Mouse (Mus musculus) MEL (cell line): Measurements from ENCODE around the gene Grip1. TPM values are rescaled to one million over a fixed set of nuclear protein-coding genes. Genes with fewer than 3 reads are reported as not detected.

ENCODE experiments used
- DNase-seq: peaks from one replicate; pipeline ENCODE4 v3.0.0; 2011; ENCODE audit warnings: low read depth, low spot score
- H3K27ac ChIP-seq: 2 replicates; pipeline ENCODE4 v1.5.1; 2012; ENCODE audit warnings: low read depth, mild to moderate bottlenecking, control low read depth, low read length, moderate library complexity; ENCODE audit not compliant: control insufficient read depth
- H3K27me3 ChIP-seq, 2 experiments: fragments of 150-350 bp in 1 of 2; sonication (generic) in 1 of 2; 2 replicates each; pipeline ENCODE4 v1.6.1; 2012; ENCODE audit warnings: low read length in 2 of 2, mild to moderate bottlenecking in 2 of 2, improper control_type of control experiment in 1 of 2, moderate library complexity in 1 of 2; ENCODE audit not compliant: insufficient read depth in 2 of 2, control insufficient read depth in 1 of 2
- H3K36me3 ChIP-seq, 2 experiments: 2 replicates each; pipeline ENCODE4 v1.6.1; 2012 to 2014; ENCODE audit warnings: low read length in 2 of 2, improper control_type of control experiment in 1 of 2, inconsistent platforms in 1 of 2, mild to moderate bottlenecking in 1 of 2; ENCODE audit not compliant: insufficient read depth in 2 of 2, control insufficient read depth in 1 of 2
- H3K4me1 ChIP-seq, 2 experiments: fragments of 150-350 bp in 1 of 2; sonication (generic) in 1 of 2; 2 replicates each; pipeline ENCODE4 v1.6.1; 2012; ENCODE audit warnings: low read length in 2 of 2, improper control_type of control experiment in 1 of 2, mild to moderate bottlenecking in 1 of 2; ENCODE audit not compliant: insufficient read depth in 2 of 2, control insufficient read depth in 1 of 2
- H3K4me3 ChIP-seq, 2 experiments: fragments of 150-350 bp in 1 of 2; sonication (generic) in 1 of 2; 2 replicates each; pipeline ENCODE4 v1.5.1; 2012; ENCODE audit warnings: low read depth in 2 of 2, low read length in 2 of 2, mild to moderate bottlenecking in 2 of 2, moderate library complexity in 2 of 2, control low read depth in 1 of 2, improper control_type of control experiment in 1 of 2; ENCODE audit not compliant: control insufficient read depth in 1 of 2, insufficient read depth in 1 of 2
- H3K79me2 ChIP-seq: 2 replicates; pipeline ENCODE4 v1.6.1; 2012; ENCODE audit warnings: mild to moderate bottlenecking, low read length, moderate library complexity; ENCODE audit not compliant: control insufficient read depth, poor library complexity, insufficient read depth
- H3K9ac ChIP-seq: 2 replicates; pipeline ENCODE4 v1.6.1; 2012; ENCODE audit warnings: low read depth, mild to moderate bottlenecking, control low read depth, low read length, moderate library complexity; ENCODE audit not compliant: control insufficient read depth, poor library complexity, severe bottlenecking
- H3K9me3 ChIP-seq: fragments of 150-350 bp; sonication (generic); replicated peaks from 2 replicates; pipeline ENCODE4 v1.6.1; 2012; ENCODE audit warnings: mild to moderate bottlenecking, low read length, improper control_type of control experiment, moderate library complexity; ENCODE audit not compliant: insufficient read depth
- BHLHE40 ChIP-seq: IDR thresholded peaks from 2 replicates; pipeline ENCODE4 v1.6.1; 2012; ENCODE audit warnings: low read depth, mild to moderate bottlenecking, inconsistent platforms, low read length, improper control_type of control experiment, borderline replicate concordance
- CHD2 ChIP-seq: IDR thresholded peaks from 2 replicates; pipeline ENCODE4 v1.6.1; 2011; ENCODE audit warnings: low read length, improper control_type of control experiment
- CTCF ChIP-seq, 3 experiments: IDR thresholded peaks in 2 of 3; conservative IDR thresholded peaks in 1 of 3; 2 replicates each; pipeline ENCODE4 v1.5.1; 2011 to 2012; ENCODE audit warnings: low read length in 3 of 3, low read depth in 2 of 3, mild to moderate bottlenecking in 2 of 3, improper control_type of control experiment in 1 of 3, inconsistent platforms in 1 of 3, mixed read lengths in 1 of 3, moderate library complexity in 1 of 3; ENCODE audit not compliant: control insufficient read depth in 1 of 3, insufficient read depth in 1 of 3, poor library complexity in 1 of 3, severe bottlenecking in 1 of 3
- E2F4 ChIP-seq: IDR thresholded peaks from 2 replicates; pipeline ENCODE4 v1.6.1; 2011; ENCODE audit warnings: low read depth, low read length, improper control_type of control experiment, borderline replicate concordance
- ELF1 ChIP-seq: IDR thresholded peaks from 2 replicates; pipeline ENCODE4 v1.6.1; 2014; ENCODE audit warnings: low read depth, mild to moderate bottlenecking, inconsistent platforms, low read length, improper control_type of control experiment, moderate library complexity
- EP300 ChIP-seq, 2 experiments: IDR thresholded peaks; 2 replicates each; pipeline ENCODE4 v1.6.1; 2011; ENCODE audit warnings: improper control_type of control experiment in 2 of 2, low read length in 2 of 2, low read depth in 1 of 2, mild to moderate bottlenecking in 1 of 2
- ETS1 ChIP-seq: IDR thresholded peaks from 2 replicates; pipeline ENCODE4 v1.6.1; 2012; ENCODE audit warnings: low read depth, mild to moderate bottlenecking, inconsistent platforms, low read length, improper control_type of control experiment, moderate library complexity
- MAFK ChIP-seq: IDR thresholded peaks from 2 replicates; pipeline ENCODE4 v1.6.1; 2011; ENCODE audit warnings: low read depth, mild to moderate bottlenecking, low read length, improper control_type of control experiment, borderline replicate concordance
- MAZ ChIP-seq: IDR thresholded peaks from 2 replicates; pipeline ENCODE4 v1.6.1; 2012; ENCODE audit warnings: low read depth, mild to moderate bottlenecking, inconsistent platforms, low read length, improper control_type of control experiment
- MXI1 ChIP-seq: IDR thresholded peaks from 2 replicates; pipeline ENCODE4 v1.6.1; 2011; ENCODE audit warnings: mild to moderate bottlenecking, low read depth, low read length, improper control_type of control experiment
- MYB ChIP-seq: IDR thresholded peaks from 2 replicates; pipeline ENCODE4 v1.6.1; 2011; ENCODE audit warnings: mild to moderate bottlenecking, low read depth, low read length, improper control_type of control experiment
- MYC ChIP-seq: IDR thresholded peaks from 2 replicates; pipeline ENCODE4 v1.6.1; 2011; ENCODE audit warnings: low read depth, mild to moderate bottlenecking, low read length, improper control_type of control experiment, moderate library complexity
- NRF1 ChIP-seq: IDR thresholded peaks from 2 replicates; pipeline ENCODE4 v1.6.1; 2014; ENCODE audit warnings: low read depth, mild to moderate bottlenecking, inconsistent platforms, low read length, improper control_type of control experiment, moderate library complexity; ENCODE audit not compliant: poor library complexity, insufficient read depth, severe bottlenecking
- POLR2AphosphoS2 ChIP-seq: IDR thresholded peaks from 2 replicates; pipeline ENCODE4 v1.6.1; 2011; ENCODE audit warnings: low read length, improper control_type of control experiment
- RAD21 ChIP-seq: IDR thresholded peaks from 2 replicates; pipeline ENCODE4 v1.6.1; 2011; ENCODE audit warnings: mild to moderate bottlenecking, low read depth, low read length, improper control_type of control experiment
- SIN3A ChIP-seq: IDR thresholded peaks from 2 replicates; pipeline ENCODE4 v1.6.1; 2012; ENCODE audit warnings: low read length, improper control_type of control experiment, inconsistent platforms
- SMC3 ChIP-seq: IDR thresholded peaks from 2 replicates; pipeline ENCODE4 v1.6.1; 2011; ENCODE audit warnings: low read depth, low read length, improper control_type of control experiment
- TAL1 ChIP-seq: IDR thresholded peaks from 2 replicates; pipeline ENCODE4 v1.6.1; 2012; ENCODE audit warnings: mild to moderate bottlenecking, inconsistent platforms, low read length, moderate library complexity, mixed read lengths
- USF2 ChIP-seq, 2 experiments: IDR thresholded peaks; 2 replicates each; pipeline ENCODE4 v1.6.1; 2011 to 2012; ENCODE audit warnings: improper control_type of control experiment in 2 of 2, low read length in 2 of 2, borderline replicate concordance in 1 of 2, inconsistent platforms in 1 of 2, low read depth in 1 of 2, mild to moderate bottlenecking in 1 of 2; ENCODE audit not compliant: insufficient read depth in 1 of 2
- ZC3H11A ChIP-seq: IDR thresholded peaks from 2 replicates; pipeline ENCODE4 v1.6.1; 2012; ENCODE audit warnings: low read depth, mild to moderate bottlenecking, inconsistent platforms, low read length, improper control_type of control experiment
- ZNF384 ChIP-seq: IDR thresholded peaks from 2 replicates; pipeline ENCODE4 v1.6.1; 2012; ENCODE audit warnings: low read depth, mild to moderate bottlenecking, inconsistent platforms, low read length, improper control_type of control experiment
- polyA plus RNA-seq, 2 experiments: library from polyadenylated mRNA; stranded (reverse) in 1 of 2; unstranded in 1 of 2; fragments of >175 nt in 1 of 2; fragments of >200 nt in 1 of 2; gene quantifications; 2 replicates each; pipeline versions ENCODE4 v1.2.1 to v1.2.4; 2012; ENCODE audit warnings: low replicate concordance in 2 of 2, low read depth in 1 of 2; ENCODE audit not compliant: insufficient read length in 2 of 2, insufficient read depth in 1 of 2, missing spikeins in 1 of 2
- total RNA-seq: library from RNA; depleted of rRNA; stranded (reverse); fragments of 300-350 nt; gene quantifications from 2 replicates; pipeline ENCODE4 v1.2.3, GENCODE M21; 2012

The Grip1 gene
- total and polyA plus RNA-seq, 3 experiments = 0.04 TPM; not detected in 2

GRCm38 (mm10) chr10:120124801-120125464 lies 671.3 kb downstream of the Grip1 start:
- Histone ChIP-seq H3K4me1 (no peaks in the 10 kb centered on the region), H3K79me2 (no peaks in the 10 kb centered on the region), H3K9ac (no peak overlapping the region), H3K4me3 (no peak overlapping the region), H3K36me3 (no peaks in the 10 kb centered on the region), H3K27me3 (no peaks in the 10 kb centered on the region; a peak in 1 of 4 replicates), H3K9me3 (no peaks in the 10 kb centered on the region), H3K27ac (no peak overlapping the region)
- peak; percentile 77 for DNase-seq
- TF ChIP-seq SIN3A (no peak), E2F4 (no peak), MYC (no peak), ETS1 (no peak), TAL1 (no peak), NRF1 (no peak), CHD2 (no peak), ZNF384 (peak; percentile 91), BHLHE40 (peak; percentile 18; the same call in 1 of the 2 replicates), MAFK (no peak), USF2 (IDR thresholded peaks at IDR 0.05; ENCODE audit: borderline replicate concordance in 1 of 2, insufficient read depth in 1 of 2, low read depth in 1 of 2, low read length in 2 of 2) (no peak), CTCF (IDR thresholded peaks at IDR 0.05 in 2 of 3, conservative IDR thresholded peaks at IDR 0.05 in 1 of 3; ENCODE audit: control insufficient read depth in 1 of 3, insufficient read depth in 1 of 3, low read depth in 2 of 3, low read length in 3 of 3, poor library complexity in 1 of 3, severe bottlenecking in 1 of 3) (peak; percentile 83 to 88 (median 88)), SMC3 (peak; percentile 78), ZC3H11A (peak; percentile 68), ELF1 (no peak), RAD21 (peak; percentile 84), MAZ (no peak), EP300 (IDR thresholded peaks at IDR 0.05; ENCODE audit: low read depth in 1 of 2, low read length in 2 of 2) (no peak), POLR2AphosphoS2 (no peak), MYB (no peak), MXI1 (no peak)
